Comparison of ENCODE assay signal across 31 mouse cellular contexts in genomic region chr15:41986264-41986663, GRCm38 (mm10).
A peak's percentile ranks its signal among the peaks of the same experiment; 100 is the strongest.
DNase-seq lines count a peak whose midpoint lies in the region; ATAC-seq and TF ChIP-seq lines count a peak whose summit lies in the region.
"Had no signal": no experiment of that assay in that cellular context is flagged by ENCODE, and none has a peak within 500 bp of the region (broad histone marks: within the 10 kb centered on the region; RNA-seq: fewer than 3 reads in every experiment).

No protein-coding gene starts in this region.

- 88% methylated on average over 3 of the region's 3 CpGs for WGBS in midbrain, postnatal 0 days
- WGBS in midbrain, embryonic 10.5 days: 91% methylated on average over 3 of the region's 3 CpGs

- peak; percentile 9 for DNase-seq in heart, adult 11 months
- DNase-seq in heart, postnatal 36 days: no peak
- no peak for DNase-seq in layer of hippocampus, adult 2 months (ENCODE audit: low spot score in 2 of 2)
- DNase-seq in layer of hippocampus, postnatal 14 days (ENCODE audit: low spot score in 2 of 2): no peak
- no peak for DNase-seq in midbrain, postnatal 0 days (ENCODE audit: low spot score)
- no peak for DNase-seq in midbrain, embryonic 10.5 days (ENCODE audit: low spot score)
- no peak for DNase-seq in MN1 (ENCODE audit: low spot score)
- DNase-seq in urinary bladder, adult 2 months (ENCODE audit: low spot score): no peak
- DNase-seq: adrenal gland, postnatal 14 days; B cell, adult 2 months; cerebellum, adult 11-12 months; cerebellum, adult 9-11 months; gastrocnemius, postnatal 14 days; kidney, adult 9 months; kidney, postnatal 14 days; left cerebral cortex, postnatal 4 days; liver, postnatal 0 days; lung, postnatal 14 days; retina, postnatal 1 day; right cerebral cortex, postnatal 25 days; thymus, postnatal 14 days had no signal

- H3K4me3 ChIP-seq in layer of hippocampus, adult 2 months: no peak overlapping the region
- no peak overlapping the region for H3K4me3 ChIP-seq in midbrain, postnatal 0 days (ENCODE audit: low read depth, low read length)
- no peak overlapping the region for H3K4me3 ChIP-seq in midbrain, embryonic 10.5 days
- H3K4me3 ChIP-seq: embryonic facial prominence, embryonic 13.5 days; forebrain, embryonic 10.5 days; hindbrain, embryonic 15.5 days; liver, embryonic 12.5 days; midbrain, embryonic 13.5 days; neural tube, embryonic 15.5 days; stomach, embryonic 15.5 days had no signal

- no peaks in the 10 kb centered on the region for H3K27me3 ChIP-seq in midbrain, postnatal 0 days (ENCODE audit: insufficient read depth, low read length)
- H3K27me3 ChIP-seq in midbrain, embryonic 10.5 days (ENCODE audit: low read depth, poor library complexity, severe bottlenecking): no peaks in the 10 kb centered on the region
- H3K27me3 ChIP-seq: embryonic facial prominence, embryonic 13.5 days; hindbrain, embryonic 15.5 days; liver, embryonic 12.5 days; midbrain, embryonic 13.5 days; neural tube, embryonic 15.5 days; Patski; stomach, embryonic 15.5 days had no signal

- H3K4me1 ChIP-seq in midbrain, postnatal 0 days (ENCODE audit: insufficient read depth, low read length): no peaks in the 10 kb centered on the region
- no peaks in the 10 kb centered on the region for H3K4me1 ChIP-seq in midbrain, embryonic 10.5 days
- H3K4me1 ChIP-seq: forebrain, embryonic 10.5 days; hindbrain, embryonic 15.5 days; liver, embryonic 12.5 days; midbrain, embryonic 13.5 days; neural tube, embryonic 15.5 days; stomach, embryonic 15.5 days had no signal

- H3K9me3 ChIP-seq in midbrain, postnatal 0 days (ENCODE audit: low read length): no peaks in the 10 kb centered on the region
- no peaks in the 10 kb centered on the region for H3K9me3 ChIP-seq in midbrain, embryonic 10.5 days (replicated peaks)
- H3K9me3 ChIP-seq: embryonic facial prominence, embryonic 13.5 days; forebrain, embryonic 10.5 days; hindbrain, embryonic 15.5 days; liver, embryonic 12.5 days; midbrain, embryonic 13.5 days; neural tube, embryonic 15.5 days; stomach, embryonic 15.5 days had no signal

- peak; percentile 72 for TF ChIP-seq CTCF in layer of hippocampus, adult 2 months (conservative IDR thresholded peaks at IDR 0.05)
- TF ChIP-seq CTCF in midbrain, postnatal 0 days (IDR thresholded peaks at IDR 0.05): peak; percentile 55

- no peak overlapping the region for H3K9ac ChIP-seq in midbrain, postnatal 0 days (replicated peaks; ENCODE audit: low read length, poor library complexity, severe bottlenecking)
- H3K9ac ChIP-seq: embryonic facial prominence, embryonic 13.5 days; hindbrain, embryonic 15.5 days; liver, embryonic 12.5 days; liver, postnatal 0 days; midbrain, embryonic 13.5 days; neural tube, embryonic 15.5 days; stomach, embryonic 15.5 days had no signal

- no peak overlapping the region for H3K4me2 ChIP-seq in midbrain, postnatal 0 days (ENCODE audit: low read depth, low read length, poor library complexity, severe bottlenecking)
- H3K4me2 ChIP-seq: embryonic facial prominence, embryonic 13.5 days; heart, embryonic 11.5 days; hindbrain, embryonic 15.5 days; liver, embryonic 12.5 days; midbrain, embryonic 13.5 days; neural tube, embryonic 15.5 days; stomach, embryonic 15.5 days had no signal

- intact Hi-C loops in heart, postnatal 36 days (cut with DNase I): loop anchor here (5.0 kb wide), 1 partner anchor 926 kb away; no protein-coding TSS in a partner anchor

- ATAC-seq in midbrain, postnatal 0 days (ENCODE audit: low FRiP score): no peak
- ATAC-seq: forebrain, embryonic 16.5 days; liver, embryonic 12.5 days; liver, postnatal 0 days; midbrain, embryonic 13.5 days; Patski had no signal

- no peak overlapping the region for H3K27ac ChIP-seq in layer of hippocampus, adult 2 months
- no peak overlapping the region for H3K27ac ChIP-seq in midbrain, postnatal 0 days (ENCODE audit: low read depth, low read length)
- no peak overlapping the region for H3K27ac ChIP-seq in midbrain, embryonic 10.5 days (replicated peaks)
- H3K27ac ChIP-seq: embryonic facial prominence, embryonic 13.5 days; forebrain, embryonic 10.5 days; hindbrain, embryonic 15.5 days; liver, embryonic 12.5 days; midbrain, embryonic 13.5 days; neural tube, embryonic 15.5 days; stomach, embryonic 15.5 days had no signal

- H3K36me3 ChIP-seq in midbrain, postnatal 0 days (ENCODE audit: insufficient read depth, low read length): no peaks in the 10 kb centered on the region
- H3K36me3 ChIP-seq in midbrain, embryonic 10.5 days: no peaks in the 10 kb centered on the region
- H3K36me3 ChIP-seq: embryonic facial prominence, embryonic 13.5 days; forebrain, embryonic 10.5 days; hindbrain, embryonic 15.5 days; liver, embryonic 12.5 days; midbrain, embryonic 13.5 days; neural tube, embryonic 15.5 days; stomach, embryonic 15.5 days had no signal
